Mouse (Mus musculus): ENCODE data around the gene Chrna5. TPM values are rescaled to one million over a fixed set of nuclear protein-coding genes. Genes with fewer than 3 reads are reported as not detected.

Gene Chrna5
- polyA plus RNA-seq, 1 experiment from 2014 or later = 0.06 TPM

GRCm38 (mm10) chr9:54969972-54970637 is 10.6 kb upstream of the Chrna5 start:
- ChIA-PET CTCF (no interaction called here), POLR2A (no interaction called here)
- DNase-seq (ENCODE audit: low read depth, low spot score) (no peak), ATAC-seq (no peak)
- in situ Hi-C loops (cut with MboI; ENCODE audit: low pct_unique_long_range_greater_than_20kb) = no loop called here
- no peak for TF ChIP-seq CTCF (IDR thresholded peaks at IDR 0.05)
- H3K27me3 ChIP-seq = peaks cover 3% of the 10 kb centered on the region

GRCm38 (mm10) chr9:54981291-54982191 is 861 bp downstream of the Chrna5 start:
- ATAC-seq (no peak), DNase-seq (ENCODE audit: low read depth, low spot score) (no peak)
- TF ChIP-seq CTCF (IDR thresholded peaks at IDR 0.05) = no peak
- in situ Hi-C loops (cut with MboI; ENCODE audit: low pct_unique_long_range_greater_than_20kb) = no loop called here
- ChIA-PET CTCF (no interaction called here), POLR2A (no interaction called here)
- peaks cover 65% of the 10 kb centered on the region for H3K27me3 ChIP-seq

- TF ChIP-seq CTCF (IDR thresholded peaks at IDR 0.05) = no peak
- ATAC-seq (no peak), DNase-seq (ENCODE audit: low read depth, low spot score) (no peak)
- in situ Hi-C loops (cut with MboI; ENCODE audit: low pct_unique_long_range_greater_than_20kb) = no loop called here
- H3K27me3 ChIP-seq = peaks cover 57% of the 10 kb centered on the region
- CTCF ChIA-PET = no interaction called here
- POLR2A ChIA-PET = no interaction called here
These were observed 1.7 kb downstream of the Chrna5 start for GRCm38 (mm10) chr9:54982401-54982800.

GRCm38 (mm10) chr9:54990362-54990761 is 9.7 kb downstream of the Chrna5 start:
- no peak for ATAC-seq
- CTCF ChIA-PET = interaction anchor here (0.8 kb wide), 1 partner anchor 18 kb away, joined by 3 read pairs; no protein-coding TSS in a partner anchor
- no peak for TF ChIP-seq CTCF (IDR thresholded peaks at IDR 0.05)
- POLR2A ChIA-PET = no interaction called here
- in situ Hi-C loops (cut with MboI; ENCODE audit: low pct_unique_long_range_greater_than_20kb) = no loop called here
- H3K27me3 ChIP-seq = peaks cover 34% of the 10 kb centered on the region
- DNase-seq (ENCODE audit: low read depth, low spot score) = no peak

GRCm38 (mm10) chr9:54994381-54994780 is 13.7 kb downstream of the Chrna5 start:
- in situ Hi-C loops (cut with MboI; ENCODE audit: low pct_unique_long_range_greater_than_20kb) = no loop called here
- CTCF ChIA-PET = no interaction called here
- POLR2A ChIA-PET = no interaction called here

GRCm38 (mm10) chr9:54995645-54996044 is 15.0 kb downstream of the Chrna5 start:
- ChIA-PET CTCF (no interaction called here), POLR2A (no interaction called here)
- in situ Hi-C loops (cut with MboI; ENCODE audit: low pct_unique_long_range_greater_than_20kb) = no loop called here
- TF ChIP-seq CTCF (IDR thresholded peaks at IDR 0.05) = no peak
- peaks cover 39% of the 10 kb centered on the region for H3K27me3 ChIP-seq
- no peak for ATAC-seq
- no peak for DNase-seq (ENCODE audit: low read depth, low spot score)

More at GRCm38 (mm10) chr9:54994381-54994780, 13.7 kb downstream of the Chrna5 start:
- ATAC-seq = no peak
- no peak for DNase-seq (ENCODE audit: low read depth, low spot score)
- peaks cover 36% of the 10 kb centered on the region for H3K27me3 ChIP-seq
- no peak for TF ChIP-seq CTCF (IDR thresholded peaks at IDR 0.05)

- no peak for TF ChIP-seq CTCF (IDR thresholded peaks at IDR 0.05)
- POLR2A ChIA-PET = no interaction called here
- ATAC-seq (no peak), DNase-seq (ENCODE audit: low read depth, low spot score) (no peak)
- in situ Hi-C loops (cut with MboI; ENCODE audit: low pct_unique_long_range_greater_than_20kb) = no loop called here
- CTCF ChIA-PET = no interaction called here
- H3K27me3 ChIP-seq = peaks cover 59% of the 10 kb centered on the region
These were observed 22.9 kb downstream of the Chrna5 start for GRCm38 (mm10) chr9:55003609-55004008.

- in situ Hi-C loops (cut with MboI; ENCODE audit: low pct_unique_long_range_greater_than_20kb) = no loop called here
- CTCF ChIA-PET = interaction anchor here (1.1 to 1.5 kb wide), 3 partner anchors 10 to 15 kb away, joined by 3 to 5 read pairs (median 3); no protein-coding TSS in a partner anchor
These were observed 29.0 kb downstream of the Chrna5 start for GRCm38 (mm10) chr9:55009692-55010091.

GRCm38 (mm10) chr9:55010588-55011350 is 30.1 kb downstream of the Chrna5 start:
- DNase-seq (ENCODE audit: low read depth, low spot score) = no peak
- no peak for TF ChIP-seq CTCF (IDR thresholded peaks at IDR 0.05)
- POLR2A ChIA-PET = no interaction called here

More at GRCm38 (mm10) chr9:55009692-55010091, 29.0 kb downstream of the Chrna5 start:
- DNase-seq (ENCODE audit: low read depth, low spot score) (no peak), ATAC-seq (no peak)
- POLR2A ChIA-PET = no interaction called here
- TF ChIP-seq CTCF (IDR thresholded peaks at IDR 0.05) = no peak
- peaks cover 27% of the 10 kb centered on the region for H3K27me3 ChIP-seq

GRCm38 (mm10) chr9:55016926-55017325 is 36.2 kb downstream of the Chrna5 start:
- in situ Hi-C loops (cut with MboI; ENCODE audit: low pct_unique_long_range_greater_than_20kb) = no loop called here
- CTCF ChIA-PET = interaction anchor here (0.8 kb wide), 1 partner anchor 94 kb away, joined by 3 read pairs; no protein-coding TSS in a partner anchor

More at GRCm38 (mm10) chr9:55010588-55011350, 30.1 kb downstream of the Chrna5 start:
- in situ Hi-C loops (cut with MboI; ENCODE audit: low pct_unique_long_range_greater_than_20kb) = no loop called here
- H3K27me3 ChIP-seq = peaks cover 18% of the 10 kb centered on the region
- CTCF ChIA-PET = interaction anchor here (1.5 kb wide), 1 partner anchor 12 kb away, joined by 5 read pairs; no protein-coding TSS in a partner anchor
- ATAC-seq = no peak

More at GRCm38 (mm10) chr9:55016926-55017325, 36.2 kb downstream of the Chrna5 start:
- peaks cover 14% of the 10 kb centered on the region for H3K27me3 ChIP-seq
- POLR2A ChIA-PET = interaction anchor here (0.6 kb wide), 1 partner anchor 165 kb away, joined by 4 read pairs; no protein-coding TSS in a partner anchor
- ATAC-seq (no peak), DNase-seq (ENCODE audit: low read depth, low spot score) (no peak)
- no peak for TF ChIP-seq CTCF (IDR thresholded peaks at IDR 0.05)

Measured in Patski (cell line).